ENCODE assay signal across 19 mouse cellular contexts in genomic region chr3:129358115-129358514, GRCm38 (mm10). TPM values are rescaled to one million over a fixed set of nuclear protein-coding genes. Genes with fewer than 3 reads are reported as not detected.
DNase-seq lines count a peak whose midpoint lies in the region; ATAC-seq and TF ChIP-seq lines count a peak whose summit lies in the region.
"Had no signal": no experiment of that assay in that cellular context is flagged by ENCODE, and none has a peak within 500 bp of the region (broad histone marks: within the 10 kb centered on the region; RNA-seq: fewer than 3 reads in every experiment).

No protein-coding gene starts in this region.

- WGBS in intestine, embryonic 15.5 days: 70% methylated on average over 2 of the region's 2 CpGs
- WGBS in intestine, postnatal 0 days: 65% methylated on average over 2 of the region's 2 CpGs
- 73% methylated on average over 2 of the region's 2 CpGs for WGBS in kidney, postnatal 0 days
- WGBS in kidney, adult 2 months: 82% methylated on average over 2 of the region's 2 CpGs
- WGBS in lung, embryonic 16.5 days: 49% methylated on average over 2 of the region's 2 CpGs
- 71% methylated on average over 2 of the region's 2 CpGs for WGBS in intestine, embryonic 16.5 days

- no peak for TF ChIP-seq POLR2A in kidney, adult 2 months (IDR thresholded peaks at IDR 0.05; ENCODE audit: low read depth, low read length)

- no peaks in the 10 kb centered on the region for H3K4me1 ChIP-seq in intestine, embryonic 15.5 days (replicated peaks)
- no peaks in the 10 kb centered on the region for H3K4me1 ChIP-seq in intestine, postnatal 0 days (replicated peaks; ENCODE audit: control insufficient read depth, insufficient read depth, low read length)
- no peaks in the 10 kb centered on the region for H3K4me1 ChIP-seq in kidney, postnatal 0 days (replicated peaks; ENCODE audit: insufficient read depth, low read length)
- H3K4me1 ChIP-seq in kidney, adult 2 months (ENCODE audit: control insufficient read depth, insufficient read depth, low read length): no peaks in the 10 kb centered on the region
- H3K4me1 ChIP-seq in lung, embryonic 16.5 days (replicated peaks; ENCODE audit: control insufficient read depth, insufficient read depth, low read length): peaks cover 3% of the 10 kb centered on the region; the same call in 1 of the 2 replicates
- no peaks in the 10 kb centered on the region for H3K4me1 ChIP-seq in intestine, embryonic 16.5 days (ENCODE audit: control insufficient read depth, insufficient read depth, low read length)
- H3K4me1 ChIP-seq: embryonic facial prominence, embryonic 13.5 days; forebrain, embryonic 12.5 days; heart, embryonic 12.5 days had no signal

- H3K27me3 ChIP-seq in intestine, embryonic 15.5 days (replicated peaks): no peaks in the 10 kb centered on the region
- H3K27me3 ChIP-seq in intestine, postnatal 0 days (replicated peaks; ENCODE audit: control insufficient read depth, insufficient read depth, low read length): no peaks in the 10 kb centered on the region
- H3K27me3 ChIP-seq in kidney, postnatal 0 days (ENCODE audit: insufficient read depth, low read length): no peaks in the 10 kb centered on the region
- H3K27me3 ChIP-seq in kidney, adult 2 months (replicated peaks; ENCODE audit: control insufficient read depth, insufficient read depth, low read length): no peaks in the 10 kb centered on the region
- no peaks in the 10 kb centered on the region for H3K27me3 ChIP-seq in lung, embryonic 16.5 days (ENCODE audit: control insufficient read depth, insufficient read depth, low read depth, low read length)
- H3K27me3 ChIP-seq in intestine, embryonic 16.5 days (replicated peaks; ENCODE audit: control insufficient read depth, insufficient read depth, low read length): no peaks in the 10 kb centered on the region
- H3K27me3 ChIP-seq: embryonic facial prominence, embryonic 13.5 days; forebrain, embryonic 12.5 days; heart, embryonic 12.5 days had no signal

- H3K36me3 ChIP-seq in intestine, embryonic 15.5 days: no peaks in the 10 kb centered on the region
- no peaks in the 10 kb centered on the region for H3K36me3 ChIP-seq in intestine, postnatal 0 days (ENCODE audit: control insufficient read depth, insufficient read depth)
- no peaks in the 10 kb centered on the region for H3K36me3 ChIP-seq in kidney, postnatal 0 days (ENCODE audit: insufficient read depth, low read length)
- no peaks in the 10 kb centered on the region for H3K36me3 ChIP-seq in kidney, adult 2 months (ENCODE audit: control insufficient read depth, insufficient read depth, low read length)
- no peaks in the 10 kb centered on the region for H3K36me3 ChIP-seq in lung, embryonic 16.5 days (ENCODE audit: control insufficient read depth, insufficient read depth, low read length)
- no peaks in the 10 kb centered on the region for H3K36me3 ChIP-seq in intestine, embryonic 16.5 days (ENCODE audit: control insufficient read depth, insufficient read depth, low read length)
- H3K36me3 ChIP-seq: embryonic facial prominence, embryonic 13.5 days; forebrain, embryonic 12.5 days; heart, embryonic 12.5 days had no signal

- H3K4me2 ChIP-seq in intestine, embryonic 15.5 days (replicated peaks): no peak overlapping the region
- no peak overlapping the region for H3K4me2 ChIP-seq in intestine, postnatal 0 days (replicated peaks; ENCODE audit: low read depth)
- H3K4me2 ChIP-seq in kidney, postnatal 0 days (ENCODE audit: low read length): no peak overlapping the region
- H3K4me2 ChIP-seq in lung, embryonic 16.5 days (ENCODE audit: low read depth, low read length): no peak overlapping the region
- H3K4me2 ChIP-seq in intestine, embryonic 16.5 days (ENCODE audit: low read depth, low read length): no peak overlapping the region
- H3K4me2 ChIP-seq: embryonic facial prominence, embryonic 13.5 days; forebrain, embryonic 12.5 days; heart, embryonic 12.5 days had no signal

- H3K9ac ChIP-seq in intestine, embryonic 15.5 days: no peak overlapping the region
- H3K9ac ChIP-seq in intestine, postnatal 0 days (ENCODE audit: low read depth, low read length): no peak overlapping the region
- no peak overlapping the region for H3K9ac ChIP-seq in kidney, postnatal 0 days (ENCODE audit: low read depth, low read length)
- H3K9ac ChIP-seq in lung, embryonic 16.5 days (ENCODE audit: low read length): no peak overlapping the region
- no peak overlapping the region for H3K9ac ChIP-seq in intestine, embryonic 16.5 days (ENCODE audit: low read depth, low read length)
- H3K9ac ChIP-seq: embryonic facial prominence, embryonic 13.5 days; forebrain, embryonic 12.5 days; forebrain, postnatal 0 days; heart, embryonic 12.5 days had no signal

- no peak overlapping the region for H3K4me3 ChIP-seq in intestine, embryonic 15.5 days (replicated peaks)
- H3K4me3 ChIP-seq in intestine, postnatal 0 days (ENCODE audit: low read depth, low read length): no peak overlapping the region
- H3K4me3 ChIP-seq in kidney, postnatal 0 days (replicated peaks; ENCODE audit: low read depth, low read length): no peak overlapping the region
- H3K4me3 ChIP-seq in kidney, adult 2 months (ENCODE audit: insufficient read depth, low read depth, low read length): no peak overlapping the region
- no peak overlapping the region for H3K4me3 ChIP-seq in lung, embryonic 16.5 days (ENCODE audit: low read length)
- no peak overlapping the region for H3K4me3 ChIP-seq in intestine, embryonic 16.5 days (ENCODE audit: low read length)
- H3K4me3 ChIP-seq: embryonic facial prominence, embryonic 13.5 days; forebrain, embryonic 12.5 days; heart, embryonic 12.5 days had no signal

- DNase-seq in kidney, postnatal 0 days (ENCODE audit: low spot score): peak; percentile 38
- no peak for DNase-seq in kidney, adult 2 months
- no peak for DNase-seq in lung, postnatal 36 days
- DNase-seq: adrenal gland, postnatal 14 days; cerebellum, adult 11-12 months; cerebellum, adult 9-10 months; cerebellum, postnatal 25 days; forebrain, postnatal 0 days; gastrocnemius, postnatal 14 days; heart, postnatal 36 days had no signal

- no peak overlapping the region for H3K27ac ChIP-seq in intestine, embryonic 15.5 days
- no peak overlapping the region for H3K27ac ChIP-seq in intestine, postnatal 0 days (ENCODE audit: low read depth, low read length)
- H3K27ac ChIP-seq in kidney, postnatal 0 days: no peak overlapping the region
- H3K27ac ChIP-seq in kidney, adult 2 months (ENCODE audit: insufficient read depth, low read depth, low read length): no peak overlapping the region
- no peak overlapping the region for H3K27ac ChIP-seq in lung, embryonic 16.5 days (ENCODE audit: low read length)
- no peak overlapping the region for H3K27ac ChIP-seq in intestine, embryonic 16.5 days (ENCODE audit: low read length)
- H3K27ac ChIP-seq: embryonic facial prominence, embryonic 13.5 days; forebrain, embryonic 12.5 days had no signal

- peak; percentile 34 for ATAC-seq in intestine, embryonic 15.5 days
- ATAC-seq in intestine, postnatal 0 days: no peak
- 0 out of 2 replicates have a peak, but pooled peaks have one; percentile 36 for ATAC-seq in kidney, postnatal 0 days (replicated peaks; ENCODE audit: low FRiP score, low read depth)
- peak; percentile 71 for ATAC-seq in lung, embryonic 16.5 days (ENCODE audit: low read depth)
- ATAC-seq in intestine, embryonic 16.5 days: peak; percentile 9; the same call in 1 of the 2 replicates
- ATAC-seq: activated CD4-positive, CD25-positive, alpha-beta regulatory T cell, adult 4 months; forebrain, postnatal 0 days had no signal

- H3K9me3 ChIP-seq in intestine, embryonic 15.5 days: no peaks in the 10 kb centered on the region
- H3K9me3 ChIP-seq in intestine, postnatal 0 days (ENCODE audit: control insufficient read depth): no peaks in the 10 kb centered on the region
- no peaks in the 10 kb centered on the region for H3K9me3 ChIP-seq in kidney, postnatal 0 days (replicated peaks; ENCODE audit: low read length)
- no peaks in the 10 kb centered on the region for H3K9me3 ChIP-seq in lung, embryonic 16.5 days (ENCODE audit: control insufficient read depth, low read length)
- no peaks in the 10 kb centered on the region for H3K9me3 ChIP-seq in intestine, embryonic 16.5 days (ENCODE audit: control insufficient read depth, low read length)
- H3K9me3 ChIP-seq: embryonic facial prominence, embryonic 13.5 days; forebrain, embryonic 12.5 days; heart, embryonic 12.5 days had no signal

- TF ChIP-seq CTCF in intestine, postnatal 0 days (IDR thresholded peaks at IDR 0.05; ENCODE audit: low read depth): no peak
- TF ChIP-seq CTCF in kidney, postnatal 0 days (IDR thresholded peaks at IDR 0.05; ENCODE audit: low read depth): no peak
- TF ChIP-seq CTCF in kidney, adult 2 months (conservative IDR thresholded peaks at IDR 0.05; ENCODE audit: insufficient read depth, insufficient read length, low read depth, low read length): no peak

RNA-seq across cellular contexts. Expression of gene Enpep, which starts 25.6 kb away (rescaled TPM):
- polyA plus RNA-seq in intestine, embryonic 15.5 days (2015; fragmentation: Nextera tagmentation; extraction: Ambion mirVana): 97.2 and 100 TPM in 2 replicates
- polyA plus RNA-seq in intestine, postnatal 0 days (2015; fragmentation: Nextera tagmentation; extraction: Ambion mirVana): 120 and 150 TPM in 2 replicates
- 108 and 117 TPM in 2 replicates for polyA plus RNA-seq in kidney, postnatal 0 days (2015; fragmentation: Nextera tagmentation; extraction: Ambion mirVana)
- polyA plus RNA-seq in kidney, adult 2 months (2012; rRNA removed): 41.7 and 52.4 TPM in 2 replicates
- 48.9 and 51.5 TPM in 2 replicates for polyA plus RNA-seq in lung, embryonic 16.5 days (2015; fragmentation: Nextera tagmentation; extraction: Ambion mirVana)
- 143 and 194 TPM in 2 replicates for polyA plus RNA-seq in intestine, embryonic 16.5 days (2015; fragmentation: Nextera tagmentation; extraction: Ambion mirVana)
- polyA plus RNA-seq: activated CD4-positive, CD25-positive, alpha-beta regulatory T cell, adult 4 months; C2C12 had no signal
